Mouse (Mus musculus): ENCODE measurements around the gene Plcd1. TPM values are rescaled to one million over a fixed set of nuclear protein-coding genes. Genes with fewer than 3 reads are reported as not detected.

The Plcd1 gene
- polyA plus RNA-seq, 1 experiment, result 9.9 TPM

DNA sequence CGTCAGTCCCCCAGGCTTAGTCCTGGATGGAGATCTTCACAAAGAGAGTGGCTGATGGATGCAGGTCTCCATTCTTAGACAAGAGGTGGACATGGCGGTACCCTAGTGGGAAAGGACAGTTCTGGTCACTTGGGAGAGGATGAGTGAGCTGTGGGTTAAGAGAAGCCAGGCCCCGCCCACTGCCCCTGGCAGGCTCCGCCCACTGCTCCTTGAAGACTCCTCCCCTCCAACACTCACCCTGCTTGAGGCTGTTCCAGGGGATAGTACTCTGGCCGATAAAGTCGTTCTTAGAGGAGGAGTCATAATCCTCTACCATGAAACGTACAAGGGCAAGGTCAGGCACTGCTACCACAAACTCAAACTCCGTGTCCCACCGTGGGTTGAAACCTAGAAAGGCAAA is 21.5 kb downstream of the Plcd1 start:
- peaks cover 2% of the 10 kb centered on the region for H3K27me3 ChIP-seq (ENCODE audit: control insufficient read depth, insufficient read depth, insufficient read length)
- no peak overlapping the region for H3K4me2 ChIP-seq (ENCODE audit: low read depth)
- H3ac ChIP-seq (ENCODE audit: control insufficient read depth, insufficient read length), result no peak overlapping the region
- H3K36me3 ChIP-seq (ENCODE audit: control insufficient read depth, insufficient read depth), result no peaks in the 10 kb centered on the region
- H3K4me3 ChIP-seq, result no peak overlapping the region
- no peak for TF ChIP-seq REST (IDR thresholded peaks at IDR 0.05; ENCODE audit: insufficient read depth, insufficient read length)
- no peak for TF ChIP-seq MYOG (IDR thresholded peaks at IDR 0.05; ENCODE audit: control insufficient read depth in 1 of 3, insufficient read depth in 1 of 3, insufficient read length in 2 of 3, low read depth in 2 of 3)
- TF ChIP-seq POLR2AphosphoS2 (IDR thresholded peaks at IDR 0.05; ENCODE audit: insufficient read length, low read depth), result no peak
- no peak for TF ChIP-seq TCF3 (IDR thresholded peaks at IDR 0.05; ENCODE audit: insufficient read length, low read depth)
- no peak for TF ChIP-seq POLR2A (IDR thresholded peaks at IDR 0.05; ENCODE audit: insufficient read length, low read depth)
- TF ChIP-seq CEBPB (IDR thresholded peaks at IDR 0.05; ENCODE audit: insufficient read depth, poor library complexity, severe bottlenecking), result no peak
- no peak for TF ChIP-seq TCF12 (IDR thresholded peaks at IDR 0.05; ENCODE audit: insufficient read depth, poor library complexity, severe bottlenecking)
- no peak for TF ChIP-seq MAX (IDR thresholded peaks at IDR 0.05; ENCODE audit: low read depth)
- TF ChIP-seq SRF (IDR thresholded peaks at IDR 0.05; ENCODE audit: control insufficient read depth, insufficient read length, low read depth), result no peak
- no peak for TF ChIP-seq USF1 (IDR thresholded peaks at IDR 0.05; ENCODE audit: low read depth)
- TF ChIP-seq E2F4 (IDR thresholded peaks at IDR 0.05; ENCODE audit: insufficient read depth), result no peak
- TF ChIP-seq MYOD1 (IDR thresholded peaks at IDR 0.05; ENCODE audit: control insufficient read depth in 1 of 3, insufficient read length in 2 of 3, low read depth in 2 of 3), result no peak
- H3K79me2 ChIP-seq (ENCODE audit: control insufficient read depth, insufficient read depth), result no peaks in the 10 kb centered on the region

- no peaks in the 10 kb centered on the region for H3K79me2 ChIP-seq (ENCODE audit: control insufficient read depth, insufficient read depth)
- peaks cover 15% of the 10 kb centered on the region for H3K27me3 ChIP-seq (ENCODE audit: control insufficient read depth, insufficient read depth, insufficient read length)
- TF ChIP-seq POLR2A (IDR thresholded peaks at IDR 0.05; ENCODE audit: insufficient read length, low read depth) (no peak), REST (IDR thresholded peaks at IDR 0.05; ENCODE audit: insufficient read depth, insufficient read length) (no peak), MYOG (IDR thresholded peaks at IDR 0.05; ENCODE audit: control insufficient read depth in 1 of 3, insufficient read depth in 1 of 3, insufficient read length in 2 of 3, low read depth in 2 of 3) (peak in 1 of 3 experiments; percentile 24), CEBPB (IDR thresholded peaks at IDR 0.05; ENCODE audit: insufficient read depth, poor library complexity, severe bottlenecking) (no peak), TCF12 (IDR thresholded peaks at IDR 0.05; ENCODE audit: insufficient read depth, poor library complexity, severe bottlenecking) (no peak), MAX (IDR thresholded peaks at IDR 0.05; ENCODE audit: low read depth) (no peak), MYOD1 (IDR thresholded peaks at IDR 0.05; ENCODE audit: control insufficient read depth in 1 of 3, insufficient read length in 2 of 3, low read depth in 2 of 3) (peak in 1 of 3 experiments; percentile 8), USF1 (IDR thresholded peaks at IDR 0.05; ENCODE audit: low read depth) (no peak), TCF3 (IDR thresholded peaks at IDR 0.05; ENCODE audit: insufficient read length, low read depth) (no peak), POLR2AphosphoS2 (IDR thresholded peaks at IDR 0.05; ENCODE audit: insufficient read length, low read depth) (peak; percentile 11), E2F4 (IDR thresholded peaks at IDR 0.05; ENCODE audit: insufficient read depth) (no peak), SRF (IDR thresholded peaks at IDR 0.05; ENCODE audit: control insufficient read depth, insufficient read length, low read depth) (no peak)
Measured at GRCm38 (mm10) chr9:119070173-119070825, 23.0 kb downstream of the Plcd1 start.

GRCm38 (mm10) chr9:119068266-119068665 is 25.0 kb downstream of the Plcd1 start:
- H3K4me2 ChIP-seq (ENCODE audit: low read depth), result no peak overlapping the region
- peaks cover 15% of the 10 kb centered on the region for H3K27me3 ChIP-seq (ENCODE audit: control insufficient read depth, insufficient read depth, insufficient read length)
- no peaks in the 10 kb centered on the region for H3K79me2 ChIP-seq (ENCODE audit: control insufficient read depth, insufficient read depth)
- no peak overlapping the region for H3K4me3 ChIP-seq
- no peak for TF ChIP-seq E2F4 (IDR thresholded peaks at IDR 0.05; ENCODE audit: insufficient read depth)
- no peak overlapping the region for H3ac ChIP-seq (ENCODE audit: control insufficient read depth, insufficient read length)
- no peaks in the 10 kb centered on the region for H3K36me3 ChIP-seq (ENCODE audit: control insufficient read depth, insufficient read depth)

More at GRCm38 (mm10) chr9:119070173-119070825, 23.0 kb downstream of the Plcd1 start:
- Histone ChIP-seq H3K4me2 (ENCODE audit: low read depth) (no peak overlapping the region), H3K36me3 (ENCODE audit: control insufficient read depth, insufficient read depth) (no peaks in the 10 kb centered on the region), H3ac (ENCODE audit: control insufficient read depth, insufficient read length) (no peak overlapping the region), H3K4me3 (no peak overlapping the region)

GRCm38 (mm10) chr9:119067601-119068000 is 25.7 kb downstream of the Plcd1 start:
- Histone ChIP-seq H3K4me3 (no peak overlapping the region), H3ac (ENCODE audit: control insufficient read depth, insufficient read length) (no peak overlapping the region), H3K79me2 (ENCODE audit: control insufficient read depth, insufficient read depth) (no peaks in the 10 kb centered on the region), H3K27me3 (ENCODE audit: control insufficient read depth, insufficient read depth, insufficient read length) (peaks cover 15% of the 10 kb centered on the region), H3K36me3 (ENCODE audit: control insufficient read depth, insufficient read depth) (no peaks in the 10 kb centered on the region), H3K4me2 (ENCODE audit: low read depth) (no peak overlapping the region)
- no peak for TF ChIP-seq MAX (IDR thresholded peaks at IDR 0.05; ENCODE audit: low read depth)
- TF ChIP-seq MYOG (IDR thresholded peaks at IDR 0.05; ENCODE audit: control insufficient read depth in 1 of 3, insufficient read depth in 1 of 3, insufficient read length in 2 of 3, low read depth in 2 of 3), result no peak
- TF ChIP-seq MYOD1 (IDR thresholded peaks at IDR 0.05; ENCODE audit: control insufficient read depth in 1 of 3, insufficient read length in 2 of 3, low read depth in 2 of 3), result no peak
- TF ChIP-seq TCF3 (IDR thresholded peaks at IDR 0.05; ENCODE audit: insufficient read length, low read depth), result no peak
- TF ChIP-seq USF1 (IDR thresholded peaks at IDR 0.05; ENCODE audit: low read depth), result no peak
- no peak for TF ChIP-seq POLR2AphosphoS2 (IDR thresholded peaks at IDR 0.05; ENCODE audit: insufficient read length, low read depth)
- no peak for TF ChIP-seq REST (IDR thresholded peaks at IDR 0.05; ENCODE audit: insufficient read depth, insufficient read length)
- no peak for TF ChIP-seq CEBPB (IDR thresholded peaks at IDR 0.05; ENCODE audit: insufficient read depth, poor library complexity, severe bottlenecking)
- no peak for TF ChIP-seq TCF12 (IDR thresholded peaks at IDR 0.05; ENCODE audit: insufficient read depth, poor library complexity, severe bottlenecking)
- no peak for TF ChIP-seq E2F4 (IDR thresholded peaks at IDR 0.05; ENCODE audit: insufficient read depth)
- TF ChIP-seq POLR2A (IDR thresholded peaks at IDR 0.05; ENCODE audit: insufficient read length, low read depth), result no peak
- TF ChIP-seq SRF (IDR thresholded peaks at IDR 0.05; ENCODE audit: control insufficient read depth, insufficient read length, low read depth), result no peak

DNA sequence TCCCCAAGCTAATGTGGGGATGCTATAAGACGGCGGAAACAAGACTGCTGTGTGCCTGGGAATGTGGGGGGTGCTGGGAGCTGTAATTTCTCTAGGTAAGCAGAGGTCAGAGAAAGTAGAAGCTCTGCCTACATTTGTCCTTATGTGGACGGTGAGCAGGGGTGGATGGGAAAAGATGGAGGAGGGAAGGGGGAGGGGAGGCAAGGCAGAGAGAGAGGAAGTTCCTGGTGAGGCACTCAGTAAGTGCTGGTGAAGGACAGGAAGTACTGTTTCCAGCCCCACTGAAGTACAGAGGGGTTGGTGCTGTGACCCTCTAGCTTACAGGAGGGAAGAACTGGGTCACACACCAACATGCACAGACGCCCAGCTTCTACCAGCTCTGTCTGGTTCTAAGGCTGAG is 29.0 kb downstream of the Plcd1 start:
- Histone ChIP-seq H3K4me2 (ENCODE audit: low read depth) (no peak overlapping the region), H3K36me3 (ENCODE audit: control insufficient read depth, insufficient read depth) (no peaks in the 10 kb centered on the region), H3K4me3 (no peak overlapping the region), H3ac (ENCODE audit: control insufficient read depth, insufficient read length) (no peak overlapping the region), H3K79me2 (ENCODE audit: control insufficient read depth, insufficient read depth) (no peaks in the 10 kb centered on the region), H3K27me3 (ENCODE audit: control insufficient read depth, insufficient read depth, insufficient read length) (peaks cover 15% of the 10 kb centered on the region)
- TF ChIP-seq MYOG (IDR thresholded peaks at IDR 0.05; ENCODE audit: control insufficient read depth in 1 of 3, insufficient read depth in 1 of 3, insufficient read length in 2 of 3, low read depth in 2 of 3) (no peak), MAX (IDR thresholded peaks at IDR 0.05; ENCODE audit: low read depth) (no peak), SRF (IDR thresholded peaks at IDR 0.05; ENCODE audit: control insufficient read depth, insufficient read length, low read depth) (no peak), POLR2A (IDR thresholded peaks at IDR 0.05; ENCODE audit: insufficient read length, low read depth) (no peak), POLR2AphosphoS2 (IDR thresholded peaks at IDR 0.05; ENCODE audit: insufficient read length, low read depth) (no peak), TCF3 (IDR thresholded peaks at IDR 0.05; ENCODE audit: insufficient read length, low read depth) (no peak), E2F4 (IDR thresholded peaks at IDR 0.05; ENCODE audit: insufficient read depth) (no peak), TCF12 (IDR thresholded peaks at IDR 0.05; ENCODE audit: insufficient read depth, poor library complexity, severe bottlenecking) (no peak), USF1 (IDR thresholded peaks at IDR 0.05; ENCODE audit: low read depth) (no peak), MYOD1 (IDR thresholded peaks at IDR 0.05; ENCODE audit: control insufficient read depth in 1 of 3, insufficient read length in 2 of 3, low read depth in 2 of 3) (no peak), REST (IDR thresholded peaks at IDR 0.05; ENCODE audit: insufficient read depth, insufficient read length) (no peak), CEBPB (IDR thresholded peaks at IDR 0.05; ENCODE audit: insufficient read depth, poor library complexity, severe bottlenecking) (no peak)

Data from myocyte (in vitro differentiated cells).